Mouse (Mus musculus) spleen, adult 12 weeks (tissue): Measurements from ENCODE around the gene Ttc30a2.
"Not testable (repeated sequence)": the region's sequence is repeated elsewhere in the genome, so short reads cannot be mapped to it uniquely, and the experiment has no call there.

Source experiments
- DNase-seq: peaks from one replicate; pipeline ENCODE4 v3.0.0; 2022; ENCODE audit warnings: low spot score

Ttc30a2 gene

DNA sequence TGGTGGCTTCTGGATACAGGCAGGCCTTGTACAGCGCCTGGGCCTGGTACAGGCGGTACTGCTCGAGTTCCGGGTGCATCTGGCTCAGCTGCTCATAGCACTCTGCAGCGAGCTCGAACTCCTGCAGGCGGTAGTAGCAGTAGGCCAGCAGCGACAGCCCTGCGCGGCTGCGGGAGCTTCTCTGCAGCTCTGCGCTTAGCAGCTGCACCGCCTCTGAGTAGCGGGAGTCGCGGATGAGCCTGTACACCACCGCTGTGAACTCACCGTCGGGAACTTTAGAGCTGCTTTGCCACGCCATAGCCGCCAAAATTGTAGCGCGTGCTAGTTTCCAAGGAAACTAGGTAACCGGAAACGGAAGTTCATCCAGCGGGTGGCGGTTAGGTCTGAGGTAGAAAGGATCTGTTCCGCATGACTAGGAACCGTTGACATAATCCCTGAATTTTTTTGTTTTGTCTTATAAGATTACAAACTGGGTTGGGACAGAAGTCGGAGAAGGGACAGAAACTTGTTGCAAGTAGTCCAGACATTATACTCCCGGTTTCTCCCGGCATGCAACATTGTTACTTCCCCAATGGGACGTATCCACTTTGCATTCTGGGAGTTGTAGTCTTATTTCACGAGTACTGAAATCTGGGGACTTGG is 3.6 kb upstream of the Ttc30a2 start, which contains the start of gene Ttc30a1:
Ttc30a1 (minus strand) TSS at position 528 of the 642 bp plus-strand sequence.
- DNase-seq: peak; percentile 52

DNA sequence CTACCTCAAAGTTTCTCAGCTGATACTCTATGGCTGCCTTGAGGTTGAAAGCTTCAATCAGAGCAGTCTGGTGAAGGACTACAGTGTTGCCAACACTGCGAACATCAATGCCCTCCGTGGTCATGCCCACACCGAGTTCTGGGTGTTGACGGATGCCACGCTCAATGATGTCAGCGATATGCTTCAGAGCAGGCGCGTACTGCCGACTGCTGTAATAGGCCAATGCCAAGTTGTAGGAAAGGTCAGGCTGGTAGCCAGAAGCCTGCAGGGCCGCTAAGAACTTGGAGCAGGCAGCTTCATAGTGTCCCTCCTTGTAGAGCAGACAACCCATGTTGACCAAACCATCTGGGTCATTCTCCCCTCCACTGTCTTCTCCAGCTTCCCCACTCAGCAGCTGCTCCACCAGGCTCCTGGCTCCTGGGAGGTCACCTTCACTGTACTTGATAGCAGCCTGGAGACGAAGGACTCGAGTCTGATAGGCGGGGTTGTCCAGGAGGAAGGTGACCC is 3.0 kb upstream of the Ttc30a2 start:
- not testable (repeated sequence) for DNase-seq

DNA sequence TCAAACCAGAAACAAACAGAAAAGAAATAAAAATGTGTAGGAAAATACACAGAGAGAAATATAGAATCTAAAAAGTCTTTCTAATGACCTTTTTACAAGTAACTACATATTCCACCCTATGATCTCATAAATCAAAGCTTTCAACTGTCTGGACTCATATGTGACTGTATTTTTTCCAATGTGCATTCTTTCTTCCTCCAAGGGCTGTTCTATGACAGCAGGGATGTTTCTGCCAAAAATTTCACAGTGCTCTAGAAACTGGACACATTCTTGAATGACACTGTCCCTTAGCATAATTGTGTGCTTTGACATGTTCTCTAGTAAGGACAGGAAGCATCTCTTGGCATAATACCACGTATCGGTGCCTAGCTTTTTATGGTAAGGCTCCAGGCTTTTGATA is 1.9 kb downstream of the Ttc30a2 start:
- DNase-seq: not testable (repeated sequence)

DNA sequence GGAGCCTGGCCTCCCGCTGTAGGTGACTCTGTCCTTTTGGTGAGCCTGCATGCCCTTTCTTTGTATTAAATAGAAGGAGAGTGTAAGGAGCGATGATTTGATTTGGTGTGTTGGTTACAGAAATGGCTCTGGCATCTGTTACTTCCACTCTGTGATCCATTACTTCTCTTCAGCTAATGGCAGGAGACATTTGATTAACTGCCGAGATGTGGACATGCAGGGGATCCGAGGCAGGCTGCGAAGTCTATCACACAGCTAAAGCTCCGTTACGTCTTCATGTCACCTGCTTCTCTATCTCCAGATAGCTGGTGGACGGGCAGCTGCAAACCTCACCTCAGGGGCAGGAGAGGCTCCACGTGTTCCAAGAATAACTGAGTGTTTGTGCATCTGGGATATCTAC is 3.8 kb downstream of the Ttc30a2 start:
- DNase-seq: no peak

DNA sequence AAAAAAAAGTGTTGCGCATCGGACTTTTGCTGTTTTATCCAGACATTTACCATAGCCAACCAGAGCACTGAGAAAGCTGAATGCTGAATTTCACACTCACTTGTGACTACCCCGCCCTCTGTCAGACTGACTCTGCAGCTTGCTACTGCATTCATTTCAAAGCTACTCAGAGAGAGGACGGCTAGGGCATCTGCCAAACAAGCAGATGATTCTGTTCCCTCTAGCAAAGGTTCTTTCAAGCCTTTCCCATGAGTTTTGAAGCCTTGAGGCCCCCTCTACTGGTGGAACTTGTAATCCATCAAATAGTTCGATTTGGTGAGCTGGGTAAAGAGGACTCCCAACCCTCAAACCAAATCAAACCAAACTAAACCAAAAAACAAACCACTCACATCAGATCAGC is 13.0 kb downstream of the Ttc30a2 start:
- DNase-seq: no peak

DNA sequence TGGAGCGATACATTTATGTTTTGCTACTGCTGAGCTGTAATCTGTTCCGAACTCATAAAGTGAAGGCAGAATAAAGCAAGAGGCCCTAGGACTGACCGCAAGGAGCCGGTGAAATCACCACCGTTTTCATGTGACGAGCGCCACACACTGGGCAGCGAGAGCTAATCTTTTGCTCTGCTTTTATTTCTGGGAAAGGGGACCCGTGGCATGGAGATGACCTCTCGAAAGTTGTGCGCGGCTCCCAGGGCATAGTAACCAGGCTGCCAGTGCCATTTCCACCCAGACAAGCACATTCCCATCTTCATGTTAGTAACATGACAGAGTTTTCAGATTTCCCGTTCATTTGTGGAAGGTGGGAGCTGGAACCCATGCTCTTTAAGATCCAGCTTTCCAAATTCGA is 13.5 kb downstream of the Ttc30a2 start:
- DNase-seq: no peak

DNA sequence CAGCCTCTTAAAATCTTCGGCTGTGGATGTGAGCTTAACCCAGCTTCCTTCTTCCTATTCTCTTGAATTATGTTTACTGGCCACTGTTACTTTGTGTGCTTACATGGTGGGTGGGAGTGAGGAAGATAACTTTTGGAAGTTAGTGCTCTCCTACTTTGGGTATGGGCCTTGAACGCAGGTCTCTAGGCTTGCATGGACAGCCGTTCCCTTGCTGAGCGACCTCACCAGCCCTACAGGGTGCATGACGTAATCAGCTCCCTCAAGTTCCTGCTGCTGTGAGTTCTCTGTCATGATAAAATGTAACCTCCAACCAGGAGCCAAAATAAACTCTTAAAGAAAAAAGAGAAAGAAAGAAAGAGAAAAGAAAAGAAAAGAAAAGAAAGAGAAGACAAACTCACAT is 13.9 kb downstream of the Ttc30a2 start:
- DNase-seq: no peak

DNA sequence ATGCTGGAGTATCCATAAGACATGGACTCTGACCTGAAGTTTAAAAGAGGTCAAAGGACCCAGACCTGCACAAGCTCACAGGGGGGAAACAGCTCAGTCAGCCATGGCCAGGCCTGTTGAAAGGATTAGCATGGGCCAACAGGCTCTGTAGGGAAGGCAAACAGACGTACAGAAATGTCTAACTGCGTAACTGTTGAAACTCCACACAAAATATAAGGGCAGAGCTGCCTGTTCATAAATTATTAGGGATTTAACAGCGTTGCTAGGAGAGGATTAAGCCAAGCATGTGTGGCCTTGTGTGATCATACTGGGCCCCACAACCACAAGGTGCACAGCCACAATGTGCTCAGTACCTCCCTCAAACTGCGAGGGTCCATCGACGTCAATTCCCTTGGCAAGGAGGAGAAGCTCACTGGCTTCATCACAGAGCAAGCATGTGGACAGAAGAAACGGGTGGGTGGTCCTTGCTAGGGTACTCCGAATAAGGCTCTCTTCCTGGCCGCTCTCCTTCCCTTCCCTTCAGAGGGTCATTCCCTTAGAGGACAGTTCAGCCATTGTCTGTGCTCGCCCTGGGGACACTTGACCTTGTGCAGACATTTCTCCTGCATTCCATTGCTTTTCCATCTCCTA is 14.6 kb downstream of the Ttc30a2 start:
- DNase-seq: no peak

DNA sequence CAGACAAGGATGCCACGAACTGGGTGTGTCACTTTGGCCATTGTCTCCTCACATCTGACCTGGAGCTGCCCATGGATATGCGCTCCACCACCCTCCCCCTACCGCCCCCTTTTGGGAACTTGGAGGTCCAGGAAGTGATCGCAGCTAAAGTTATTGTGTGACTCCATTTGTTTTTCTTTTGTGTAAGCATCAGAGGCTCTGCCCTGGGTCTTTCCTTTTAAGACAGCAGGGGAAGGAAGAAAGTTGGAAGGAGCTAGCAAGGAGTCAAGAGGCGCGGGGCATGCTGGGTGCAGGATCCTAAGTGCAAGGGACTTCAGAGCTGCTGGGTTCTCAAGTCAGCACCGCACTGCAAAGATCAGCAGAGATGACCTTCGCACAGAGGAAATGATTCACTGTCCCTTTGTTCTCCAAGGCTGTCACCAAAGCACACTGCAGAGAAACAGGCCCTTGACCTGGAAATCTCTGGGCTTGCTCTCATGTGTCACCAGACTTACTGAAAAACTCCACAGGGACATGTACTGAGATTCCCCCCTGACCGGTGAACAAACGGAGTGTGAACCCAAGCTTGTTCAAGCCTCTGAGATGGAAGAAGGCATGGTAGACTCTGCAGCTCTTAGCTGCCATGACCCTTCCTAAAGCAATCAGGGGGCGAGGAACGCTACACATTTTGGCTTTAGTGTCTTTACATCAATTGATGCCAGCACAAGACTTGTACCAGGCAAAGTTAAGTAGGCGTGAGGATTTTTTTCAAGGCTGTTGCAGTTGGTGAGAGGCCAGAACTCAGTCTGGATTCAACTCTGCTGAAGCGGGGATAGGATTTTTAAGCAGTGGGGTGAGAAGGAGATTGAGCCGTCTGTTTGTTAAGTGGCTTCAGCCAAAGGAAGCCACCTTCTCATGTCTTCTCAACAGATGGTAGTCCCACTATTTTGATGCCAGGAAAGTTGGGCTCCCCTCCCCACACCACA is 17.3 kb downstream of the Ttc30a2 start:
- DNase-seq: no peak

DNA sequence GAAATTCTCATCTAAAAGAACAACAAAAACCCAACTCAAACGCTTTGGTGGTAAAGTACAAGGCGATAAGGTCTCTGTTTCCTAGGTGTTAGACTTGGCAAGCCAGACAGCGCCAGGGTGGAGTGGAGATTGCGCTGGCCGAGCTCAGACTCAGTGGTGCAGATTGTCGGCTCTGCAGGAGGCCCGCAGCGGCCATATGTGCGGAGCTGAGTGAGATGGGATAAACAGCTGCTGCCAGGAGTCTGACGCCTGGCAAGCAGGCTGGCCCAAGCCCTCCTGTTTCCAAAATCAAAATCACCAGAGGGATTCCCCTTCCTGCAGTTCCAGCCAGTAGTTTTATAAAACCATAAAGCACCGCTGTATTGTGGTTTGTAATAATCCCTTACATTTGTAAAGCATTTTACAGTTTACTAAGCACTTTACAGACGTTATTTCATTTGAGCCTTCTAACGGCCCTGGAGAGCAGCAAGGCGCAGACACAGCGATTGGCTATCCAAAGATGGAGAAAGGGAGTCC is 18.1 kb downstream of the Ttc30a2 start:
- DNase-seq: no peak

DNA sequence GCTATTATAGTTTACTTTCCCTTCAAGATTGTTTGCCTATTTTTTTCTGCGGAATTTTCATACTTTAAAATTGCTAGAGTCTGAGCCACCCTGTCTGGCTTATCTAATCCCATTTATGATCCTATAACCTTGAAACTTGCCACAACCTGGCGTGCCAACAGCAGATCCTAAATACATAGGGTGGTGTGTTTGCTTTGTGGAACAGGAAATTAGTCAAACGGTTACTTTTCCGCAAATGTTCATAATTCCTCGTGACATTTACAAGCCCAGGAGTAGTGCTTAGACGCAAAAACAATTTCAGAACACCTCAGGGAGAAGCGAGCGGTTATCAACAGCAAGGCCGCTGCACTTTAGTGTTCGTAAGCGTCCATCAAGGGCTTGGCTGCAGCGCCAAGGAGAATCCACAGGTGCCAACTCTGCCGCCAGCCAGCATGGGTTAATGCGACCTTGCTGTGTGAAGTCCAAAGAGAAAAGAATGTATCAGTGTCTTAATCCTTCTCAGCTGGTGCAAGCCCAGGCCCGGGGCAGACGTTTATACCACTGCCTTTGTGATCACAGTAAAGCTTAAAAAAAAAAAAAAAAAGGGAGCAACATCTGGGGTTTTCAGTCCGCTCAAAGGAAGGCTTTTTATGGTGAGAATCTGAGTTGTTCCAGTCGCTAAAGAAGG is 18.7 kb downstream of the Ttc30a2 start:
- DNase-seq: no peak

DNA sequence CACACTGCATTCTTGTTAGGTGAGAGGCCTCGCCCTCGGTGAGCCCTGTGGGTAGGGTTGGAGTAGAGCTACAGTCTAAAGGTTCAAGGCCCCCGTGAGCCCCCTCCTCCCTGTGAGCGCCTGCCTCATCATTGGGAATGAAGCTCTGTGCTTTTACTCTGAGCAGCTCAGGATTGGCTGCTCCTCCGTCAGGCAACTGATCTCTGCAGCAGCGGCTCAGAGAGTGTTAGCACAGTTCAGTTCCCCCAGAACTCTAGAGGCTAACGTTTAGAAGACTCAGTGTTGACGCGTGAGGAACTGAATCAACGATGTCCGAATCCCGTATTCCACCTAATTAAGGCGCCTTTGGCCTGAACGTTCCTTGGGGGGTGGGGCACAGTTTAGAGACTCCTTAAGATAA is 22.3 kb downstream of the Ttc30a2 start:
- DNase-seq: no peak

DNA sequence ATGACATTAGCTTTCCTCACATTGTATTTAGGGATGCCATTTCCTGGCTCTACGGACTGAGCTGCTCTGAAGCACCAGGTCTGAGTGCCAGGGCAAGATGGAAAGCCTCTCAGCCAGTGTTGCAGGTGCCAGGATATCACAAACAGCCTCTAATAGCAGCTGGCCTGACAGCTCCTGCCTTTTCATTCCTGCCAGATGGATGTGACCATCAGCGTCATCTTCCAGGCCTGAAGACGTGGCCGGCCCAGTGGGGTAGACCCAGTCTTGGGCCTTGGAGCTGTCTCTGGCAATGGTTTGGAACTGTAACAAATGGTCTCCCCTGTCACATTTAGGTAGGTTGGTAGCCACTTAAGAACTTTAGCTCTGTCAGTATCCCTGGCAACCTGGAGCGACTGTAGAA is 24.6 kb downstream of the Ttc30a2 start:
- DNase-seq: no peak

DNA sequence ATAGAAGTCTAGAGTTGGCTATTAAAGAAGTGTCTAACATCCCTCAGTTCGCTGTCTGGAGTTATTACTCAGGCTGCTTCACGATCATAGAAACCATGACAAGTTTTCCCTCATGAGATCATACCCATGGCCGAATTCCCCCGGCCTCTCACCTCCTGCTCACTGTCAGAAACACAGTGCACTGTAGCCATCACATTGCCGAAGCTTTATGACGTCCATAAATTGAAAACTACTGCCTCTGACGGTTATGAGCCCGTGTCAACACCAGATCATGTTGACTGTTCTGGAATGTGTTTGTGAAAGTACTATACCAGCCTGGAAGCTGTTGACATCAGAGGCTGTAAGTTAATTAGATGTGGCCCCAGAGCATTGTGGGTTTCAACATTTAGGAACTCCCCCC is 27.3 kb downstream of the Ttc30a2 start:
- DNase-seq: no peak

DNA sequence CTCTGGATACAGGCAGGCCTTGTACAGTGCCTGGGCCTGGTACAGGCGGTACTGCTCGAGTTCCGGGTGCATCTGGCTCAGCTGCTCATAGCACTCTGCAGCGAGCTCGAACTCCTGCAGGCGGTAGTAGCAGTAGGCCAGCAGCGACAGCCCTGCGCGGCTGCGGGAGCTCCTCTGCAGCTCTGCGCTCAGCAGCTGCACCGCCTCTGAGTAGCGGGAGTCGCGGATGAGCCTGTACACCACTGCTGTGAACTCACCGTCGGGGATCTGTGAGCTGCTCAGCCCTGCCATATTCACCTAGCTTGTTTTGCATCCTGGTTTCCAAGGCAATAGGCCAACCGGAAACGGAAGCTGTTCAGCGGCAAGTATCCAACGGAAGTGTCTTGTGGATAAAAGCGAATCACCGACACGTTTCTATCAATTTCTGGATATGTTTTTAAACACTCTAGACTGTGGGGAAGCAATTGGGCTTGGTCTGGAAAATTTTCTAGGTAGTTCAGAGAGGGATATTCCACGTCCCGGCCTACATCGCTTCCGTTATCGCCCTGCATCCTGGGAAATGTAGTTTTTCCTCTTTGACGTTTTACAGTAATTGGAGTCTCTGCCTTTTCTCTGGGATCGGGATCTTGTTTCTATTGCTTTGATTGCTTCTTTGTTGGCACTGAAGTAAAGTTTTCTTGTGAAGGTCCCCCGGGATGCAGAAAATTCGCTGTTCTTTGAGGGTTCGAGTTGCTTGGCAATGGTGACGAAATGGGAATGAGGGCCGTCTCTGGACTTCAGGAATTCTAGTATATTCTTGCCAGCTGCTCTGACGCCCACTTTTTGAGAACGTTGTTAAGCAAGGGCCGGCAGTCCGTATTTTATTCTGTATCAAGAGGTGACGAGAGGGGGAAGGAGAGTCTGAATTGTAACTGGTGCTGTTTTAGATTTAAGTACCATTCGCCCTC is 39.6 kb downstream of the Ttc30a2 start, which contains the start of gene Ttc30b:
Ttc30b (minus strand) TSS at position 469 of the 947 bp plus-strand sequence.
- peak; percentile 61 for DNase-seq

DNA sequence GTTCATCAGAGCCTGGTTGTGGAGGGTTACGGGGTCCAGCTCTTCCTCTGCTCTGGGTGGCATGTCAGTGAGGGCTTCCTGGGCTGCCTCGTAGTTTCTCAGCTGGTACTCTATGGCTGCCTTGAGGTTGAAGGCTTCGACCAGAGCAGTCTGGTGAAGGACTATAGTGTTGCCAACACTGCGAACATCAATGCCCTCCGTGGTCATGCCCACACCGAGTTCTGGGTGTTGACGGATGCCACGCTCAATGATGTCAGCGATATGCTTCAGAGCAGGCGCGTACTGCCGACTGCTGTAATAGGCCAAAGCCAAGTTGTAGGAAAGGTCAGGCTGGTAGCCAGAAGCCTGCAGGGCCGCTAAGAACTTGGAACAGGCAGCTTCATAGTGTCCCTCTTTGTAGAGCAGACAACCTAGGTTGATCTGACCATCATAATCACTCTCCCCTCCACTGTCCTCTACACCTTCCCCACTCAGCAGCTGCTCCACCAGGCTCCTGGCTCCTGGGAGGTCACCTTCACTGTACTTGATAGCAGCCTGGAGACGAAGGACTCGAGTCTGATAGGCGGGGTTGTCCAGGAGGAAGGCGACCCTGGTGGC is 40.4 kb downstream of the Ttc30a2 start:
- not testable (repeated sequence) for DNase-seq

DNA sequence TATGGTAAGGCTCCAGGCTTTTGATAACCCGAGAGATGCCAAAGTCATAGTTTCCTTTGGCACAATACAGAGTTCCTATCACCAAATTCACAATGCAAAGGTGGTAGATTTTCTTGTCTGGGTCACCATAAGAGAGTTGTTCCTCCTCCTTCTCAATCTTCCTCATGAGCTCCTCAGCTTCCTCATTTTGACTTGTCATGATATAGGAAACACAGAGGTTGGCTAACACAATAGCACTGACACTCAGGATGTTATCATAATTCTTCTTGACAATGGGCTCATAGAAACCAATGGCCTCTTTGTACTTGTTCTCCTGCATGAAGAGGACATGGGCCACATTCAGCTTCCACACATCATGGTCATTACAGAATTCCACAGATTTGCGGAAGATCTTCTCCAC is 41.3 kb downstream of the Ttc30a2 start:
- DNase-seq: not testable (repeated sequence)

DNA sequence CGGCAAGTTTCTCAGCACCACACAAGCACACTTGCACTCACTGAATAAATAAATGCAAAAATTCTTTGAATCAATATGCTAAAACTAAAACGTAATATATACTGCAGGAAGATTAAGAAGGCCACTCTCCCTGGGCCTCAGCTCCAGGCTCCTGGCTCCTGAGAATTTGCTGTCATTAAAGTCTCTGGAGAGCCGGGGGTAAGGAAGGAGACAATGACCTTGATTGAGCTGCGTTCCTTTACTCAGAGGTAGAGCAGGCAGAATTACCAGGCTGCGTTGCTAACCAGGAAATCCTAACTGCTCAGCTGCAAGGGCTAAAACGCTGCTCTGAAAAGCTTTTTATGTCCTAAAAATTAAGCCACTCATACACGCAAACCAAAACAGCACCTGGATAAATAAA is 44.4 kb downstream of the Ttc30a2 start:
- DNase-seq: no peak

DNA sequence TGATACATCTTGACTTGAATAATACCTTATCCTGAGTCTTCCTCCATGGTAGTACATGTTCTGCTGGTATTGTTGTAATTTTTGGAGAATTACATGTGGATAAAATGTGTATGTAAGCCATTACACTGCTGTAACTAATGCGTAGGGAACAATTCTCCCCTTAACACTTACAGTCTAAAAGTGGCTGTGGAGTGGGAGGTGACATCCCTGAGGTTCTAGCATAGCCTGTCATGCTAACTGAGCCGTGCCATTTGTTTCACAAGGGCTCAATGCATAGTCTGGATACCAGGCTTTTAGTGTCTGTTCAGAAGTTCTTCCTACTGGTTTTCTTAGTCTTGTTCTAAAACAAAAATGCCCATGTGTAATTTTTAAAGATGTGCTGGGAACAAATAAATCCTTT is 47.0 kb downstream of the Ttc30a2 start:
- no peak for DNase-seq

DNA sequence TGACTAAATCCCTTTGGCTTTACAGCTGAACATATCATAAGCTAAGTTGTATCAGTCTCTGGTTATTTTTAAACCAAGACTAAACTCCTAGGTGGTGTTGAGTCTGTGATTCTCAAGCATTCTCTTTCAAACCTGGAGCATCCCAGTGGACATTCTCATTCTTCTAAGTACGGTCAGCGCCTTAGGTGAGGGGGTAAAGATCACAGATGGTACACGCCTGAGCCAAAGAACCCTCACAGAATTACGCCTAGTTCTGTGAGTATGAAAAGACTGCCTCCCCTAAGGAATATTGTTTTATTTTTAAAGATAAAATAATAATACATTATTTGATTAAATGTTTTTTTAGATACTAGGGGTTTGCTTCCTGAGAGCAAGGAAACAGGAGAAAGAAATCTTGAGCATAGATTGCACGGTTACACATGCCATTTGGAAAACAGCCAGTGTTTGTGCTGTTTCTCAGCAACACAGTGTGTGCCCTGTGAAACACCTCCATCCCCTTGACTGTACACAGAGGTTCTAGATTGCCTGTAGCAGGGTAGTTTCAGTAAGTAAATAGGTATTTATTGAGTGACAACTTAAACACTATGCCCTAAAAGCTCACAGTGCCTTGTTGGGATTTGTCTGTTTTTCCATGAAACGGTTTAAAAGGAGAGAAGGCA is 48.1 kb downstream of the Ttc30a2 start:
- no peak for DNase-seq
